10 mouse cellular contexts compared by ENCODE assay signal in genomic region chr6:97222931-97223467, GRCm38 (mm10). TPM values are rescaled to one million over a fixed set of nuclear protein-coding genes. Genes with fewer than 3 reads are reported as not detected.
A peak's percentile ranks its signal among the peaks of the same experiment; 100 is the strongest.
DNase-seq lines count a peak whose midpoint lies in the region; ATAC-seq and TF ChIP-seq lines count a peak whose summit lies in the region.
"Had no signal": no experiment of that assay in that cellular context is flagged by ENCODE, and none has a peak within 500 bp of the region (broad histone marks: within the 10 kb centered on the region; RNA-seq: fewer than 3 reads in every experiment).

No protein-coding gene starts in this region.

- H3K9me3 ChIP-seq in embryonic facial prominence, embryonic 13.5 days = no peaks in the 10 kb centered on the region
- H3K9me3 ChIP-seq in neural tube, embryonic 15.5 days (replicated peaks) = no peaks in the 10 kb centered on the region
- H3K9me3 ChIP-seq: midbrain, embryonic 12.5 days had no signal

- no peak for TF ChIP-seq CTCF in spleen, adult 2 months (IDR thresholded peaks at IDR 0.05; ENCODE audit: extremely low read depth, insufficient read depth, insufficient read length, insufficient replicate concordance)
- TF ChIP-seq CTCF in small intestine, adult 2 months (IDR thresholded peaks at IDR 0.05; ENCODE audit: extremely low read depth, insufficient read length, insufficient replicate concordance, low read depth, low read length) = no peak

- H3K4me2 ChIP-seq in embryonic facial prominence, embryonic 13.5 days = peak overlapping the region; percentile 30
- H3K4me2 ChIP-seq in neural tube, embryonic 15.5 days = no peak overlapping the region
- H3K4me2 ChIP-seq: midbrain, embryonic 12.5 days had no signal

- H3K4me3 ChIP-seq in spleen, adult 2 months (ENCODE audit: extremely low read depth, insufficient read depth, insufficient read length) = no peak overlapping the region
- H3K4me3 ChIP-seq in embryonic facial prominence, embryonic 13.5 days = no peak overlapping the region
- no peak overlapping the region for H3K4me3 ChIP-seq in small intestine, adult 2 months (ENCODE audit: low read depth, low read length)
- H3K4me3 ChIP-seq in neural tube, embryonic 15.5 days (replicated peaks) = no peak overlapping the region
- H3K4me3 ChIP-seq: midbrain, embryonic 12.5 days had no signal

- no peak for ATAC-seq in embryonic facial prominence, embryonic 13.5 days (ENCODE audit: insufficient number of reproducible peaks, insufficient read depth, low FRiP score, low TSS enrichment, low read depth)
- ATAC-seq in neural tube, embryonic 15.5 days (ENCODE audit: low FRiP score) = no peak

- TF ChIP-seq POLR2A in spleen, adult 2 months (IDR thresholded peaks at IDR 0.05; ENCODE audit: low read depth, low read length) = no peak
- TF ChIP-seq POLR2A in small intestine, adult 2 months (IDR thresholded peaks at IDR 0.05; ENCODE audit: low read depth, low read length) = no peak

- no peak for DNase-seq in spleen, adult 2 months (ENCODE audit: low read depth in 1 of 2, low spot score in 2 of 2)
- no peak for DNase-seq in spleen, postnatal 14 days (ENCODE audit: low spot score in 2 of 2)
- DNase-seq in liver = peak; percentile 35
- DNase-seq in lung, postnatal 25 days (ENCODE audit: low spot score) = no peak
- DNase-seq in layer of hippocampus, adult 9-10 months (ENCODE audit: low spot score) = no peak
- DNase-seq: kidney, adult 11 months had no signal

- peaks cover 2% of the 10 kb centered on the region for H3K36me3 ChIP-seq in spleen, adult 2 months (ENCODE audit: control insufficient read depth, insufficient read depth, low read length)
- peaks cover 5% of the 10 kb centered on the region; the same call in 1 of the 2 replicates for H3K36me3 ChIP-seq in embryonic facial prominence, embryonic 13.5 days
- peaks cover 4% of the 10 kb centered on the region for H3K36me3 ChIP-seq in small intestine, adult 2 months (ENCODE audit: control insufficient read depth, insufficient read depth, low read length)
- 0 out of 2 replicates have a peak, but pooled peaks cover 4% of the 10 kb centered on the region for H3K36me3 ChIP-seq in neural tube, embryonic 15.5 days
- H3K36me3 ChIP-seq: midbrain, embryonic 12.5 days had no signal

- no peak overlapping the region for H3K9ac ChIP-seq in embryonic facial prominence, embryonic 13.5 days
- no peak overlapping the region for H3K9ac ChIP-seq in neural tube, embryonic 15.5 days (replicated peaks)
- H3K9ac ChIP-seq: midbrain, embryonic 12.5 days had no signal

- no peaks in the 10 kb centered on the region for H3K27me3 ChIP-seq in spleen, adult 2 months (ENCODE audit: control insufficient read depth, insufficient read depth, low read length)
- H3K27me3 ChIP-seq in embryonic facial prominence, embryonic 13.5 days = no peaks in the 10 kb centered on the region
- no peaks in the 10 kb centered on the region for H3K27me3 ChIP-seq in small intestine, adult 2 months (ENCODE audit: control insufficient read depth, insufficient read depth, low read length)
- H3K27me3 ChIP-seq in neural tube, embryonic 15.5 days (replicated peaks) = no peaks in the 10 kb centered on the region
- H3K27me3 ChIP-seq: midbrain, embryonic 12.5 days had no signal

- H3K27ac ChIP-seq in spleen, adult 2 months (ENCODE audit: insufficient read depth, low read length) = peak overlapping the region; percentile 10; the same call in 1 of the 2 replicates
- H3K27ac ChIP-seq in embryonic facial prominence, embryonic 13.5 days = peak overlapping the region; percentile 71
- peak overlapping the region; percentile 12; the same call in 1 of the 2 replicates for H3K27ac ChIP-seq in small intestine, adult 2 months (ENCODE audit: insufficient read depth, low read depth, low read length)
- no peak overlapping the region for H3K27ac ChIP-seq in neural tube, embryonic 15.5 days (replicated peaks)
- H3K27ac ChIP-seq: midbrain, embryonic 12.5 days had no signal

- WGBS in spleen, adult 2 months = 6% methylated on average over 5 of the region's 5 CpGs
- 34% methylated on average over 5 of the region's 5 CpGs for WGBS in embryonic facial prominence, embryonic 13.5 days
- 45% methylated on average over 5 of the region's 5 CpGs for WGBS in small intestine, adult 2 months
- WGBS in neural tube, embryonic 15.5 days = 79% methylated on average over 5 of the region's 5 CpGs

- H3K4me1 ChIP-seq in spleen, adult 2 months (ENCODE audit: control insufficient read depth, insufficient read depth, insufficient read length) = peaks cover 24% of the 10 kb centered on the region; the same call in 1 of the 2 replicates
- H3K4me1 ChIP-seq in embryonic facial prominence, embryonic 13.5 days = peaks cover 28% of the 10 kb centered on the region
- H3K4me1 ChIP-seq in small intestine, adult 2 months (ENCODE audit: control insufficient read depth, insufficient read depth, insufficient read length, low read length) = peaks cover 11% of the 10 kb centered on the region; the same call in 1 of the 2 replicates
- H3K4me1 ChIP-seq in neural tube, embryonic 15.5 days = peaks cover 16% of the 10 kb centered on the region

RNA-seq across cellular contexts. Expression of gene Arl6ip5, which starts 12.5 kb away (rescaled TPM):
- polyA plus RNA-seq in spleen, adult 2 months (2012; rRNA removed) = 52.9 and 53.4 TPM in 2 replicates
- 65.9 and 69.1 TPM in 2 replicates for polyA plus RNA-seq in embryonic facial prominence, embryonic 13.5 days (2015; fragmentation: Nextera tagmentation; extraction: Ambion mirVana)
- polyA plus RNA-seq in small intestine, adult 2 months (2012; rRNA removed) = 14.3 and 22.8 TPM in 2 replicates
- polyA plus RNA-seq in neural tube, embryonic 15.5 days (2015; fragmentation: Nextera tagmentation; extraction: Ambion mirVana) = 137 and 143 TPM in 2 replicates

RNA-seq across cellular contexts. Expression of gene Uba3, which starts 17.6 kb away (rescaled TPM):
- polyA plus RNA-seq in spleen, adult 2 months (2012; rRNA removed) = 4.0 and 4.1 TPM in 2 replicates
- polyA plus RNA-seq in embryonic facial prominence, embryonic 13.5 days (2015; fragmentation: Nextera tagmentation; extraction: Ambion mirVana) = 84.4 and 88.3 TPM in 2 replicates
- polyA plus RNA-seq in small intestine, adult 2 months (2012; rRNA removed) = 2.4 and 4.1 TPM in 2 replicates
- polyA plus RNA-seq in neural tube, embryonic 15.5 days (2015; fragmentation: Nextera tagmentation; extraction: Ambion mirVana) = 82.6 and 84.8 TPM in 2 replicates

RNA-seq across cellular contexts. Expression of gene Lmod3, which starts 29.6 kb away (rescaled TPM):
- not detected in 2 replicates for polyA plus RNA-seq in spleen, adult 2 months (2012; rRNA removed)
- polyA plus RNA-seq in embryonic facial prominence, embryonic 13.5 days (2015; fragmentation: Nextera tagmentation; extraction: Ambion mirVana) = 0.54 and 1.0 TPM in 2 replicates
- not detected in 2 replicates for polyA plus RNA-seq in small intestine, adult 2 months (2012; rRNA removed)
- 0.61 and 0.63 TPM in 2 replicates for polyA plus RNA-seq in neural tube, embryonic 15.5 days (2015; fragmentation: Nextera tagmentation; extraction: Ambion mirVana)
- polyA plus RNA-seq: midbrain, embryonic 12.5 days had no signal

RNA-seq across cellular contexts. Expression of gene Tmf1, which starts 44.1 kb away (rescaled TPM):
- 2.4 and 2.5 TPM in 2 replicates for polyA plus RNA-seq in spleen, adult 2 months (2012; rRNA removed)
- 39.3 and 43.7 TPM in 2 replicates for polyA plus RNA-seq in embryonic facial prominence, embryonic 13.5 days (2015; fragmentation: Nextera tagmentation; extraction: Ambion mirVana)
- 1.2 and 2.3 TPM in 2 replicates for polyA plus RNA-seq in small intestine, adult 2 months (2012; rRNA removed)
- polyA plus RNA-seq in neural tube, embryonic 15.5 days (2015; fragmentation: Nextera tagmentation; extraction: Ambion mirVana) = 37.5 and 37.8 TPM in 2 replicates

Comparison
In these comparisons a context has a peak if more than half of its experiments do, and no peak if none do; other contexts are left out.
1. RNA of gene Uba3, which starts 17.6 kb away (polyA plus RNA-seq): 84.4 to 88.3 TPM in embryonic facial prominence, embryonic 13.5 days and 82.6 to 84.8 TPM in neural tube, embryonic 15.5 days; 2.4 to 4.1 TPM in small intestine, adult 2 months and 4.0 to 4.1 TPM in spleen, adult 2 months; every median in the first group is over 10 times any median in the second.